Mouse (Mus musculus) spleen, adult 10 weeks (tissue): ENCODE results near the gene 6430531B16Rik. TPM values are rescaled to one million over a fixed set of nuclear protein-coding genes. Genes with fewer than 3 reads are reported as not detected.

Source experiments
- polyA plus RNA-seq: library from polyadenylated mRNA; stranded (reverse); fragments of 350-450 nt; fragmentation: Illumina TruSeq; extraction: RNeasy Lipid Tissue Mini Kit (QIAGEN cat#74804); gene quantifications from one replicate; pipeline ENCODE4 v1.2.3, GENCODE M21; 2015; ENCODE audit warnings: low replicate concordance; ENCODE audit not compliant: insufficient read depth

Gene 6430531B16Rik
- not detected for polyA plus RNA-seq

GRCm38 (mm10) chr7:139978278-139978892 is at the start of gene 6430531B16Rik:
6430531B16Rik (minus strand) TSS chr7:139978755.

GRCm38 (mm10) chr7:139992406-139992805 is 13.9 kb upstream of the 6430531B16Rik start, which contains the start of gene Adam8:
Adam8 (minus strand) TSS chr7:139992562.

GRCm38 (mm10) chr7:139943674-139944281 is 34.8 kb downstream of the 6430531B16Rik start, which contains the start of gene Utf1:
Utf1 (plus strand) TSS chr7:139943789.

Other genes with a start within 250 kb of the 6430531B16Rik start
- not detected for gene Adgra1, start 144.6 kb downstream of the 6430531B16Rik start, polyA plus RNA-seq
- 0.12 TPM for gene Kndc1, start 84.1 kb downstream of the 6430531B16Rik start, polyA plus RNA-seq
- 0.19 TPM for gene Utf1, start 35.0 kb downstream of the 6430531B16Rik start, polyA plus RNA-seq
- 15.3 TPM for gene Adam8, start 13.8 kb upstream of the 6430531B16Rik start, polyA plus RNA-seq
- gene Zfp511, start 57.6 kb upstream of the 6430531B16Rik start, polyA plus RNA-seq = 39.7 TPM
- 21.8 TPM for gene Tubgcp2, start 57.9 kb upstream of the 6430531B16Rik start, polyA plus RNA-seq
- not detected for gene Msx3, start 70.3 kb upstream of the 6430531B16Rik start, polyA plus RNA-seq
- gene Caly, start 103.8 kb upstream of the 6430531B16Rik start, polyA plus RNA-seq = not detected
- not detected for gene Prap1, start 114.6 kb upstream of the 6430531B16Rik start, polyA plus RNA-seq
- 3.8 TPM for gene Fuom, start 123.7 kb upstream of the 6430531B16Rik start, polyA plus RNA-seq
- 9.2 TPM for gene Paox, start 137.0 kb upstream of the 6430531B16Rik start, polyA plus RNA-seq
- gene Echs1, start 137.7 kb upstream of the 6430531B16Rik start, polyA plus RNA-seq = 39.4 TPM
- gene Mtg1, start 158.8 kb upstream of the 6430531B16Rik start, polyA plus RNA-seq = 17.2 TPM
- gene Sprn, start 176.1 kb upstream of the 6430531B16Rik start, polyA plus RNA-seq = 0.19 TPM
- gene Olfr522, start 186.0 kb upstream of the 6430531B16Rik start, polyA plus RNA-seq = not detected
- not detected for gene Olfr523, start 194.5 kb upstream of the 6430531B16Rik start, polyA plus RNA-seq
- not detected for gene Olfr524, start 227.2 kb upstream of the 6430531B16Rik start, polyA plus RNA-seq
- 0.58 TPM for gene Cd163l1, start 239.5 kb upstream of the 6430531B16Rik start, polyA plus RNA-seq